Mouse (Mus musculus): Measurements from ENCODE around the gene Ppil6. TPM values are rescaled to one million over a fixed set of nuclear protein-coding genes. Genes with fewer than 3 reads are reported as not detected.

The Ppil6 gene
- polyA plus RNA-seq, 1 experiment from 2014 or later: 1.2 TPM

DNA sequence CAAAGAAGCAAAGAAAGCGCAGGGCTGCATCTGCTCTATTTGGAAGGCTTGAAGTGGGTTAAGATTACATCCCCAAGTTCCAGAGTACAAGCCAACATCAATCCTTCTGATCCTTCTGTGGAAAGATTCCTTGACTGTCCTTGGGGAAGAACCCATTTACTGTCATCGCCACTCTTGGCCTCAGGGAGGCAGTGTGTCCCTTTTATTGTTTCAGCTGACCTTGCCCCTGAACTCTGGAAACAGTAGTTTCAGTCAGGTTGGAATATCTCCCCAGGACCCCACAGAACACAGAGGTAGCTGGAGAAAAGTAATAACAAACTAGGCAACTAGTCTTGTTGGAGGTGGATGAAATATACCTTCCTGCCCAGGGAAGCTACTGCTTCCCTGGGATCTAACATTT is 18.9 kb downstream of the Ppil6 start:
- no peaks in the 10 kb centered on the region for H3K4me1 ChIP-seq (ENCODE audit: insufficient read depth)
- H3K4me3 ChIP-seq (ENCODE audit: low read depth, low read length): no peak overlapping the region
- TF ChIP-seq CTCF (IDR thresholded peaks at IDR 0.05; ENCODE audit: low read depth): peak; percentile 55
- H3K4me2 ChIP-seq: no peak overlapping the region
- 46% methylated on average over 2 of the region's 2 CpGs for WGBS
- H3K9ac ChIP-seq: no peak overlapping the region
- peak; percentile 43 for DNase-seq
- no peak for ATAC-seq (ENCODE audit: insufficient read depth)
- no peak overlapping the region for H3K27ac ChIP-seq (ENCODE audit: low read depth)
- no peaks in the 10 kb centered on the region for H3K9me3 ChIP-seq (ENCODE audit: low read depth, low read length)
- H3K36me3 ChIP-seq (ENCODE audit: insufficient read depth): no peaks in the 10 kb centered on the region
- no peaks in the 10 kb centered on the region for H3K27me3 ChIP-seq (ENCODE audit: insufficient read depth, low read length)

DNA sequence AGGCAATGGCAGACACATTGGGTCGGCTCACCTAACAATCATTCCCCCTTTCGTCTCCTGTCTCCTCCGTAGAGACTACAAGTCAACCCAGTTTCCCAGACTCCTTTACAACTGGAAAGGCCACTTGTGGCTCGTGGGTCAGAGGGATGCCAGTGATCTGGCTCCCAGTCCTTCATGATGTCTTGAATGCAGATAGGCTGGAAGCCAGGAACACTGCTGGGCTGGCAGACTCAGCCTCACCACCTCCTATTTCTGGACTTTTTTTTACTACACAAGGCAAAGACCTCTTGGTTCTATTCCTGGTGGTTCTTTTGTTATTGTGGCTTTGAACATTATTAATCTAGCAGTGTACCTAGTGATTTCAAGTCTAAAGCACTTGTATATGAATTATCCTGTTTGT is 24.1 kb downstream of the Ppil6 start:
- no peak for ATAC-seq (ENCODE audit: insufficient read depth)

DNA sequence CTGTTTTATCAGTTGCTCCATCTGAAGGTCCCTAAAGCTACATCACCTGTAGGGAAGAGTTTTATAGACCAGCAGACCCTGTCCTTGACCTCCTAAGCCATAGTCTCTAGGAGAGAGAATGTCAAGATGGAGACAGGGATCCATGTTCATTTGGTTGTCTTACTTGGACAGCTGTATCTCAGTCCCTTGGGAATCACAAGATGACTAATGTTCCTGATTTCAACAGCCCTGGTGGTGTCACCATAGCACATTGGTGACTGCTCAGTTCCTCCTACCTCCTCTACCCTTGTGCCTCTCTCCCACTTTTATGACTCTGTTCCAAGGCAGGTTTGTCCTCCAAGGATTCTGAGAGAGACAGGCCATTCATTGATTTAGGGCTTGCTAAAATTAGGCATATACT is 24.7 kb downstream of the Ppil6 start:
- H3K27ac ChIP-seq (ENCODE audit: low read depth): no peak overlapping the region
- H3K9ac ChIP-seq: no peak overlapping the region
- DNase-seq (no peak), ATAC-seq (ENCODE audit: insufficient read depth) (no peak)
- no peak overlapping the region for H3K4me3 ChIP-seq (ENCODE audit: low read depth, low read length)
- H3K4me2 ChIP-seq: no peak overlapping the region
- H3K9me3 ChIP-seq (ENCODE audit: low read depth, low read length): no peaks in the 10 kb centered on the region
- TF ChIP-seq CTCF (IDR thresholded peaks at IDR 0.05; ENCODE audit: low read depth): no peak
- no peaks in the 10 kb centered on the region for H3K4me1 ChIP-seq (ENCODE audit: insufficient read depth)
- H3K36me3 ChIP-seq (ENCODE audit: insufficient read depth): no peaks in the 10 kb centered on the region
- no peaks in the 10 kb centered on the region for H3K27me3 ChIP-seq (ENCODE audit: insufficient read depth, low read length)

More for the DNA sequence above, 24.1 kb downstream of the Ppil6 start:
- Histone ChIP-seq H3K27ac (ENCODE audit: low read depth) (no peak overlapping the region), H3K9me3 (ENCODE audit: low read depth, low read length) (no peaks in the 10 kb centered on the region), H3K4me2 (no peak overlapping the region), H3K27me3 (ENCODE audit: insufficient read depth, low read length) (no peaks in the 10 kb centered on the region), H3K4me3 (ENCODE audit: low read depth, low read length) (no peak overlapping the region), H3K4me1 (ENCODE audit: insufficient read depth) (no peaks in the 10 kb centered on the region), H3K9ac (no peak overlapping the region), H3K36me3 (ENCODE audit: insufficient read depth) (no peaks in the 10 kb centered on the region)
- no peak for DNase-seq
- no peak for TF ChIP-seq CTCF (IDR thresholded peaks at IDR 0.05; ENCODE audit: low read depth)
- WGBS: 65% methylated on average over 4 of the region's 4 CpGs

- Histone ChIP-seq H3K9me3 (ENCODE audit: low read depth, low read length) (no peaks in the 10 kb centered on the region), H3K4me1 (ENCODE audit: insufficient read depth) (peaks cover 9% of the 10 kb centered on the region; the same call in 1 of the 2 replicates), H3K36me3 (ENCODE audit: insufficient read depth) (peaks cover under 1% of the 10 kb centered on the region; the same call in 1 of the 2 replicates), H3K27me3 (ENCODE audit: insufficient read depth, low read length) (no peaks in the 10 kb centered on the region), H3K27ac (ENCODE audit: low read depth) (peak overlapping the region; percentile 95), H3K4me3 (ENCODE audit: low read depth, low read length) (peak overlapping the region; percentile 89), H3K9ac (peak overlapping the region; percentile 93), H3K4me2 (peak overlapping the region; percentile 88)
- TF ChIP-seq CTCF (IDR thresholded peaks at IDR 0.05; ENCODE audit: low read depth): peak; percentile 69
- ATAC-seq (ENCODE audit: insufficient read depth) (peak; percentile 57), DNase-seq (peak; percentile 88)
- under 1% methylated on average over 23 of the region's 23 CpGs for WGBS
Measured at GRCm38 (mm10) chr10:41518508-41518980, 28.3 kb downstream of the Ppil6 start.

DNA sequence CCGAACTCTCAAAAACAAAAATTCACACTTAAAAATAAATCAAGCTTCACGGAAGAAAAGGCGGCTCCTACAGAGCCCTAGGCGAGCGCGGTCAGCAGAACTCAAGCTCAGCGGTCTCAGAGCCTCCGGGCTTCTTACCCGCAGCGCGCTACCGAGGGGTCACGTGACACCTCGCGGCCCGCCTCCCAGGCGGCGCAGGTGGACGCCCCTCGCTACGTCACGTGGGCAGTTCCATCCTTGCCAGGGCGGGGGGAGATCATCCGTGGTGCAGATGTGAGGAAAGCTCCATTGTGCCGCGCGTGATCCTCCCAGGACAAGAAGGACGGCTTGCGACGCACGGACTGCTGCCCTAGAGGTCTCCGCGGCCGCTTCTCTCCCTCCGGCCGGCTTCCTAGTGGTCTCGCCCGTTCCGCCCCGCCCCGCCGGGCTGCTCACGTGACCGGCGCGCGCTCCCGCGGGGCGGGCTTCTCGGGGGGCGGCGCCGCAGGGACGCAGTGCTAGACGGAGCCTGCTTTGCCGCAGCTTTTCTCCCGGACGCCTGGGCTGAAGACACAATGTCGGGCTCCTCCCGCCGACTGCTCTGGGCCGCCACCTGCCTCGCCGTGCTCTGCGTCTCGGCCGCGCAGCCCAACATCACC is 28.9 kb downstream of the Ppil6 start, which contains the start of gene Cd164:
Gene Cd164 (plus strand): TSS at position 434 of the 638 bp plus-strand sequence.
- peaks cover 9% of the 10 kb centered on the region; the same call in 1 of the 2 replicates for H3K4me1 ChIP-seq (ENCODE audit: insufficient read depth)
- under 1% methylated on average over 66 of the region's 69 CpGs for WGBS
- peak within 1 kb of the TSS; percentile 89 for H3K4me3 ChIP-seq (ENCODE audit: low read depth, low read length)
- DNase-seq (peak; percentile 96), ATAC-seq (ENCODE audit: insufficient read depth) (peak; percentile 94)
- peaks cover 6% of the 10 kb centered on the region; the same call in 1 of the 2 replicates for H3K36me3 ChIP-seq (ENCODE audit: insufficient read depth)
- no peak for TF ChIP-seq CTCF (IDR thresholded peaks at IDR 0.05; ENCODE audit: low read depth)
- H3K9ac ChIP-seq: peak within 1 kb of the TSS; percentile 93
- H3K27ac ChIP-seq (ENCODE audit: low read depth): peak within 1 kb of the TSS; percentile 95
- H3K9me3 ChIP-seq (ENCODE audit: low read depth, low read length): no peaks in the 10 kb centered on the region
- no peaks in the 10 kb centered on the region for H3K27me3 ChIP-seq (ENCODE audit: insufficient read depth, low read length)
- peak within 1 kb of the TSS; percentile 88 for H3K4me2 ChIP-seq

DNA sequence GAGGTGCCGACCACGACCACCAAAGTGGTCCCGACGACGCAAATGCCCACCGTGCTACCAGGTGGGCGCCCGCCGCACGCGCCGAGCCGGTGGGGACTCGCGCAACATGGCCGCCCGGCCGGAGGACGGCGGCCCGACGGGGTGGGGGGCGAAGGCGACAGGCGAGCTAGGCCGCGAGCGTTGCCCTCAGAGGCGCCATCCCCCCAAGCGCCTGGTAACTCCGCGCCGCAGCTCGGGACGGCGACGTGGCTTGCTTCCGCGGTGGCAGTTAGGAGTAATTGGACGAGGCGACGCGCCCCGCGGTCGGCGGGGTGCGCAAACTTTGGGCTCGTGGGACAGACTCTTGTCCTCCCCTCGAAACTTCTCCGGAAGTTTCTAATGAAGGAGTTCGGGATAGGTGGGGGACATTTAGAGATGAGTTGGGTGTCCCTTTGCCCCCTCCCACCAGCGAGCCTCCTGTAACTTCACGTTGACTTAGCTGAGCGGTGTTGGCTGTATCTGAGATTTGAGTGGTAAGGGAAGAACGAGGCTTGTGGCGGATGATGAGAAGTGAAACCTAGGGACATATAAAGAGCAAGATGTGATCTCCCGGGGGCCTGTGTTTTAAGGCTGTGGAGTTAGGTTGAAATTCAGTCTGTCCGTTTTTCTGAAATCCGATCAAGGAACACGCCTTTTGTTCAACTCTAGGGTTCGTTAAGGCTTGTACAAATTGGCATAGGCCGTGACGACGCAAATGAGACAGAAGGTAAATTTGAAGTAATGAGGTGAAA is 29.6 kb downstream of the Ppil6 start:
- H3K36me3 ChIP-seq (ENCODE audit: insufficient read depth): peaks cover 7% of the 10 kb centered on the region; the same call in 1 of the 2 replicates
- H3K4me2 ChIP-seq: peak overlapping the region; percentile 88
- H3K27ac ChIP-seq (ENCODE audit: low read depth): peak overlapping the region; percentile 95
- peak overlapping the region; percentile 93 for H3K9ac ChIP-seq
- TF ChIP-seq CTCF (IDR thresholded peaks at IDR 0.05; ENCODE audit: low read depth): no peak
- no peaks in the 10 kb centered on the region for H3K27me3 ChIP-seq (ENCODE audit: insufficient read depth, low read length)
- peak; percentile 72 for DNase-seq
- under 1% methylated on average over 65 of the region's 65 CpGs for WGBS
- H3K4me1 ChIP-seq (ENCODE audit: insufficient read depth): peaks cover 9% of the 10 kb centered on the region; the same call in 1 of the 2 replicates
- peak; percentile 66 for ATAC-seq (ENCODE audit: insufficient read depth)
- H3K4me3 ChIP-seq (ENCODE audit: low read depth, low read length): peak overlapping the region; percentile 89
- H3K9me3 ChIP-seq (ENCODE audit: low read depth, low read length): no peaks in the 10 kb centered on the region

DNA sequence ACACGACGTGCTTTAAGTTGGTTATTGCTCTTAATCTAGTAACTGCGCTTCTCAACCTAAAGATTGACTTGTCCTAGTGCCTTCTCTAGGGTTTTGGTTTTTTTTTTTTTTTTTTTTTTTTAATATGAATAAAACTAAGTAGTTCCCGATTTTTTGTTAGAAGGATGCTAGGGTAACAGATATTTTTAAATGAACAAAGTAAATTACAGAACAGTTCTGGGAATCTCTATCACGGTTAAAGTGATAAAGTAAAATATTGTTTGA is 30.1 kb downstream of the Ppil6 start:
- under 1% methylated on average over 5 of the region's 5 CpGs for WGBS
- peaks cover 9% of the 10 kb centered on the region; the same call in 1 of the 2 replicates for H3K4me1 ChIP-seq (ENCODE audit: insufficient read depth)
- peak overlapping the region; percentile 88 for H3K4me2 ChIP-seq
- no peak for DNase-seq
- ATAC-seq (ENCODE audit: insufficient read depth): no peak
- H3K9me3 ChIP-seq (ENCODE audit: low read depth, low read length): no peaks in the 10 kb centered on the region
- H3K4me3 ChIP-seq (ENCODE audit: low read depth, low read length): peak overlapping the region; percentile 89
- peak overlapping the region; percentile 93 for H3K9ac ChIP-seq
- peaks cover 10% of the 10 kb centered on the region for H3K36me3 ChIP-seq (ENCODE audit: insufficient read depth)
- H3K27ac ChIP-seq (ENCODE audit: low read depth): no peak overlapping the region
- no peaks in the 10 kb centered on the region for H3K27me3 ChIP-seq (ENCODE audit: insufficient read depth, low read length)
- no peak for TF ChIP-seq CTCF (IDR thresholded peaks at IDR 0.05; ENCODE audit: low read depth)

Data from lung, embryonic 14.5 days (tissue).